Mouse (Mus musculus) neutrophil, adult 5-6 weeks (primary cell): ENCODE measurements at regions not wholly inside any gene's neighbourhood (a gene's known extent, or its start where the extent isn't known, plus 50 kb on each side); places are given as distances from the start of the nearest gene placed in this dataset.

ENCODE experiments used
- ATAC-seq: fragments of 151-379, 151-347 bp; 2 replicates; pipeline ENCODE4 v1.8.0; 2017; ENCODE audit warnings: mild to moderate bottlenecking, moderate TSS enrichment; ENCODE audit not compliant: insufficient number of reproducible peaks, poor library complexity, low FRiP score, severe bottlenecking; ENCODE audit errors: extremely low read depth

DNA sequence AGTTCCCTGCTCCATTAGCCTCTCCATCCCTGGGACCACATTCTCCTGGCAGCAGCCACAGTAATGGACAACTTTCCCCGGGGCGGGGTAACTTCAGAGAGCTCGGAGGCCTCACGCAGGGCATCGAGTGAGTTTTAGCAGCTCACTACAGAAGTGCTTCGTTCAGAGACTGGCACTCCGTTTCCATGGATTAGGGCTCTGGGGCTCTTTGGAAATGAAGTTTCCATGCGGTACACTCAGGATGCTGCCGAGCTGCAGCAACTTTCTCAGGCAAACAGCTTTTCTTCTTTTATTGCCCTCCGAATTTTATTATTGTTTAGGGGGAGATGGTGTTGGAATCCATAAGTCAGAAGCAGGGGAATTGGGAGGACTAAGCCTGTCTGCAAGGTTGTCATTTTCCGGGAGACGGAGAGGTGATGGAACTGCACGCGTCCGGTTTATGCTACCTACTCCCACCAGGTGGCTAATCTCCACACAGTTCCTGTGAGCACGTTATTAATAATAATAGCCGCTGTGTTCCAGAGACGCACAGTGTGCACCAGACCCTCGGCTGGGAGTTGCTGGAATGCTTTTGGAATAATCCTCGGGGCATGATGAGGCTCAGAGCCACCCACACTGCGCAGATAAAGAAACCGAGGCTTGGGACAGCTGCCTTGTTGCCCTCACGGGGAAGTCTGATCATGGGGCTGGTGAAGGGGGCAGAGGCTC is 460.4 kb upstream of the 3110018I06Rik start:
- ATAC-seq, result no peak

DNA sequence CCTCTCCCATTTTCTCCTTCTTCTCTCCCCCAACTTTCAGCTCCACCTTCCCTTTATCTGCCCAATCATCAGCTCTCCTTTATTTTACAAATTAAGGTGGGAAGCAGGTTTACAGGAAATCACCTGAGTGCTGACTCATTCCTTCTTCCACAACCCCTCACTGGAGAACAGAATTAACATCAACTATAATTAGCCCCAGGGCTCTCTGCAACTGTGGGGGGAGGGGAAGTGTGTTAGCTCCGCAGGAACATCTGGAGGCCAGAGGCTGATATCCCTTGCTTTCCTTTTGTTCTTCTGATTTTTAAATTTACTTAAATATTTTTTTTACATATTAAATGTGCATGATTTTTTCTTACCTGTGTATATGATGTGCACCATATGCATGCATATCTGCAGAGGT is 459.4 kb upstream of the 3110018I06Rik start:
- ATAC-seq, result no peak

GRCm38 (mm10) chr12:107036357-107036756 is 452.1 kb upstream of the 3110018I06Rik start:
- ATAC-seq, result no peak

DNA sequence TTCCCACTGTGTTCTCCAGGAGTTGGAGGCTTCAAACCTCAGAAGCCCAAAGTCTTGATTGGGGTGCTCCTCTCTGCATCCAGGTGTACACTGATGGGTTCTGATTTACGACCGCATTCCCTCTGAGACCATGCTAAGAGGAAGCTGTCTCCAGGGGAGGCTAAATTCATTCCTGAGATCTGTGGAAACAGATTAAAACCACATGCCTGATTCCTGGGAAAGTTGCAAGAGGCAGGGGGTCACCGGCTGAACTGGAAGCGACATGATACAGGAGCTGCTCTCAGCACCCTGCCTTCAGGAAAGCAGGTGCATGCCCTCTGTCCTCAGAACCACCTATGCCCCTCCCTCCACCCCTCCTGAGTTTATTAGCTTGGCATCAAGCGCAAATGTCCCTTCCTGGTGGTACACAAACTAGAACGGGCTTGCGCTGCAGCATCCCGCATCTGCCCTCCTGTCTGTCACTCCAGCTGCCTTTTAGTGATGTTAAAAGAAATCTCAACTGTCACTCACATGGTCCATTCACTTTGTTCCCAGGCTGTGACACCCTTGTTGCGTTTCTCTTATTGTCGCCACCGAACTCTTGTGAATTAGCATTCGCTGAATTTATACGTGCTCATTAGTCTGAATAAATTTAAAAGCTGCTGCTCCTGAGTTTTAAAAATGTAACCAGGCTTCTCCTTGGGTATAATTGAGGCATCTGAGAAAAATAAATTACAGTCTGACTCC is 446.3 kb upstream of the 3110018I06Rik start:
- no peak for ATAC-seq

DNA sequence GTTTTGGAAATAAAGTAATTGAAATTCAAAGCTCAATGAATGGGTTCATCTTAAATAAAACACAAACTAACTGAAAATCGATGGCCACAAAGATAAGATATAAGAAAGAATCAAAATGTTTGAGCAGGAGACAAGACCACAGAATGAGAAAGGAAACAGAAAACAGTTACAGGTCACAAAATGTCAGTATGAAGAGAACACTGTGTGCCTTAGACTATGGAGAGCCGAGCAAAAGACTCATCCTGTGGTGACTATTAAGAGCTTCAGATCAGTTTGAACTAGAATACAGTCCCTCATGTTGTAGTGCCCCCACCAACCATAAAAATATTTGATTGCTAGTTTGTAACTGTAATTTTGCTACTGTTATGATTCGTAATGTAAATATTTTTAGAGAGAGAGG is 441.9 kb upstream of the 3110018I06Rik start:
- ATAC-seq, result no peak

GRCm38 (mm10) chr12:107047059-107047531 is 441.3 kb upstream of the 3110018I06Rik start:
- ATAC-seq, result no peak

DNA sequence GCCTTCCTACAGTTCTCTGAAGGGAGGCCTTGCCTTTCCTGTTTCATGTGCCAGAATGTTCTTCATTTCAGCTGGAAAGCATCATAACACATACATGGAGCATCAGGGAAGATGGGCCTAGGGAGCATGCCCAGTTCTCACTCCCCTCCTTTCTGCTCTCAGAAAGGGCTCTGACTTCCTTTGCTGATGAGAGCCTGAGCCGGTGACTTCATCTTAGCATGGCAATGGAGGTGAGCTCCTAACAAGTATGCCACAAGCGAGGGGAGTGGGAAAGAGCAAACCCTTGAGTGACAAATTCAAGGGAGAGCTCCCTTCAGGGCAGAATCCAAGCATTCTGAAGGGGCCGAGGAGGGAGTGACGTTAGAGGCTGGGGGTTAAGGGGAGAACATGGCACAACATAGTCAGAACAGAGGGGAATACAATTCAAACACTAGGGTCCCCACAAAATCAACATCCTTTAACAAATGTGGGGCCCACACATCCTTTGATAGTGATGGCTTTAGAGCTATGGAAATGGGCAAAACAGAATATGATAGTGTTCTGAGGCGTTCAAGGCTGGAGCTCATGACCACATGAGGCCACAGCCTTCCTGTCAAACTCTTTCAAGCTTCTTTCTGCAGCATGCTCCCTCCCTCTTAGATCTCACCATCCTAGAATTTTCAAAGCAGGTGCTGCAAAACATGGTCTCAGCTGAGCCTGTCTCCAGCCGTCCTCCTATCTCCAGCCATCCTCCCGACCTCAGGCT is 437.4 kb upstream of the 3110018I06Rik start:
- no peak for ATAC-seq

DNA sequence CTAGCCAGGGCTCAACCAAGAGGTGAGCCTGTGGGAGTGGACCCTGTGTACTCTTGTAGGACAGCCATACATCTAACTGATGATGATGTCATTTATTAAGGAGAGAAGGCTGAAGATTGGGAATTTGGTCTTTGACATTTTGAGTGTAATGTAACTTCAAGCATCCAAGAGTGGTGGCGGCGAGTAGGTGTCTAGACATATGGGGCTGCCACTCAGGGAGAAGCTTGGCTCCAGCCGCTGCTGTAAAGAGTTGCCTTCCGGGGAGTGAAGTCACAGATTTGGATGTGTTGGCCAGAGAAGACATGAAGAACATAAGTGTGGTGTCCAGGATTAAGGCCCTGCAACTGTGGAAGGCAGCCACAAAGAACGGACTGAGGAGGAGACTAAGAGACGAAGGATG is 436.3 kb upstream of the 3110018I06Rik start:
- no peak for ATAC-seq

- ATAC-seq, result no peak
Measured at GRCm38 (mm10) chr12:107056553-107056952, 431.9 kb upstream of the 3110018I06Rik start.

DNA sequence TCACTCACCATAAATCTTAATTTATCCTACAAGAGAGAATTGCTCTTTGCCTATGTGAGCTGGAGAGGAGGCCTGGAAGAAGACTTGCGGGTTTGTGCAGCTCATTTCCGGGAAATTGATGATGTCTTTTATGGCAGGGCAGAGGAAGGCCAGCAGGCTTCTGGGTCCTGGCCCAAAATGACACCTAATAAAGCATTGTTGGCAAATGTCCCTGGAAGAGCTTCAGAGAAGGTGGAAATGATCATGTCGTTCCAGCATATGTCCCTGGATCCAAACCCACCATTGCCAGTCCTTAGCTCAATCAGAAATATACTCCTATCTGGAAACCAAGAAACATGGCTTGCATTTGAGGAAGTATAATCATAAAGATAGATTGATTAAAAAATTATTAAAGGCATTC is 427.9 kb upstream of the 3110018I06Rik start:
- ATAC-seq, result no peak

GRCm38 (mm10) chr12:107067346-107067745 is 421.1 kb upstream of the 3110018I06Rik start:
- ATAC-seq, result no peak

DNA sequence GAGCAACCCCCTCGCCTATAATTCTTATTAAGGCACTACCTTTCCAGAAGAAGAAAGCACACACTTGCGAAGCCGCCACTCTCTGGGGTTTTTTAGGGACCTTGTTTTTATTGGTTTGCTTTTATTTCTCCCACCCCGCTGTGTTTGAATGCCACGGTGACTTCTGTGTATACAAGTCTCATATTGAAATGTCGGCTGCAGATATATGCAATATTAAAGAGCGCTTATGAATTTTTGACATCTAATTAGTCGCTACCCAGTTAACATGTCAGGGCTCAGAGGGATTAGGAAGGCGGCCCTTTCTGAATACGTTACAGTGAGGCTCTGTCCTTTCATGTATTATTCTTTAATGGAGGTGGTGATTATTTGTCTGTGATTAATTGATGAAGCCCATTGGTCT is 405.9 kb upstream of the 3110018I06Rik start:
- ATAC-seq, result no peak

DNA sequence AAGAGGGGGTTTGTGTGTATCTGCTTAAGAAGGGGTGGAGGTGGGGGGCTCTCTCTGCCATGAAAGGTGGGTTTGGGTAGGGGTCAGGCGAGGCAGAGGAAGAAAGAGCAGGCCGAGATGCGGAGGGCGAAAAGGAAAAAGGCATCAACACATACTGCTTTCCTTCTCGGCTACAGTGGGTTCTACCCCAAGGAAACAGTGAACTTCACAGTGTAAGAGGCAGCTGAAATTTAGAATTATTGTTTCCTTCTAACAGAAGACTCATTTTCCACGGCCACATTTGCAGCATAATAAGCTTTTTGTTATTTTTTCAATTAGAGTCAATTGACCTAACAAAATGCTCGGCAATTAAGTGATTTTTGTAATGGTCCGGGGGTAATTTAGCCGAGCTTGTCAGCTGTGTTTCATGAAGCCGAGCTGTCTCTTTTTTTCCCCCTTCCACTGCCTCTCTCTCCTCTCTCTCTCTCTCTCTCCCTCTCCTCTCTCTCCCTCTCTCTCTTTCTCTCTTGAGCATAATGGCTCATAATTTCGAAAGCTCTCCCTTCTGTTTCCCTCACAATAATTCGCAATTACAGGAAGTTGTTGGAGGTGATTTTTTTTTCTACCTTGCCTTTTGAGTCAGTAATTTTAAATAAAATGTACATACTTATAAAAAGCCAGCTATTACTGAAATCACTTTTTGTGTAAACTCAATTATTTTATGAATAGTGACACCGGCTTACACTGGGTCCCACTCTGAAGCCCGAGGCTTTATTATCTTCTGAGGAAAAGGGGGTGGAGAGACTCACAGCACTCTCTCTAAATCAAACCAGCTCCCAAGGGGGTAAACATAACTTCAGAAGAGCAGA is 403.1 kb upstream of the 3110018I06Rik start:
- no peak for ATAC-seq

GRCm38 (mm10) chr12:107085906-107086655 is 402.4 kb upstream of the 3110018I06Rik start:
- ATAC-seq, result no peak

- no peak for ATAC-seq
Measured at GRCm38 (mm10) chr12:107092151-107092550, 396.3 kb upstream of the 3110018I06Rik start.

GRCm38 (mm10) chr12:107093326-107093725 is 395.1 kb upstream of the 3110018I06Rik start:
- ATAC-seq, result no peak

DNA sequence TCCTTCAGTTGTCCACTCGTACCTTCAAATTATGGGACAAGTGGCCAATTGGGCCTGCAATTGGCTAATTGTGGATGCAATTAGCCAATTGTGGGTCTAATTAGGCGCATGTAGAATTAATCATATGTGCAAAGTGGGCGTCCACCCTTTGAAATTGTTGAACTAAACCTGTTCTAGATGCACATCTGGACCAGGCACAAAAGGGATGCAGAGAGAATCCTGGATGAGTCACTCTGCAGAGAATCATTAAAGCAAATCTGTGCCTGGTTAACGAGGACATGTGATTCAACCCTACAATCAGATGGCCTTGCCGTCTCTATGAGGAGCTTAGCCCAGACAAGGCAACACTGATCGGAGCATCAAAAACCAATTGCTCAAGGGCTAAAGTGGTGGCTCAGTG is 393.0 kb upstream of the 3110018I06Rik start:
- ATAC-seq, result no peak

DNA sequence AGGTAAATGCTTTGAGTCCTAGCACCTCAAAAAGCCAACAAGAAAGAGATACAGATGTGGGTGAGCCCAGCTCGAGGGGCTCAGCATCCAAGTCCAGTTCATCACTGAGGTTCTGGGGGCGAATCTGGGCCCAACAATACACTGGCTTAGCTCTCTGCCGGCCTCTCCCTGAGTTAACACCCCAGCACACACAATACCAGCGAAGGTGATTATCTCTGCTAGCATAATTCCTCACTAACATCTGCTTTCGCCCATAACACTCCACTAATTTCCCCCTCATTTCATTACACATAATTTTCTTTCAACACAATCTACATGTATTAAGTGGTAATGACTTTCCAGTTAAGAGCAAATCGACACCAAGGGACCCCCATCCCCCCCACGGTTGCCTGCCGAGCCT is 383.9 kb upstream of the 3110018I06Rik start:
- ATAC-seq, result no peak
